Mouse (Mus musculus) E14TG2a.4 (cell line): Measurements from ENCODE around the gene Efcab3.
A peak's percentile ranks its signal among the peaks of the same experiment; 100 is the strongest.
"Not testable (repeated sequence)": the region's sequence is repeated elsewhere in the genome, so short reads cannot be mapped to it uniquely, and the experiment has no call there.

ENCODE experiments used
- H3K27me3 ChIP-seq: 2 replicates; pipeline ENCODE4 v1.6.1; 2014; ENCODE audit warnings: low read length, control low read depth; ENCODE audit not compliant: insufficient read depth
- H3K36me3 ChIP-seq: 2 replicates; pipeline ENCODE4 v1.6.1; 2014; ENCODE audit warnings: low read length, control low read depth; ENCODE audit not compliant: insufficient read depth
- H3K4me1 ChIP-seq: replicated peaks from 2 replicates; pipeline ENCODE4 v1.6.1; 2014; ENCODE audit warnings: low read depth, low read length, control low read depth
- H3K4me3 ChIP-seq: replicated peaks from 2 replicates; pipeline ENCODE4 v1.5.1; 2014; ENCODE audit warnings: mild to moderate bottlenecking, low read length
- H3K9me3 ChIP-seq: 2 replicates; pipeline ENCODE4 v1.6.1; 2014; ENCODE audit warnings: low read length, control low read depth
- CTCF ChIP-seq: conservative IDR thresholded peaks from 2 replicates; pipeline ENCODE4 v1.5.1; 2014; ENCODE audit warnings: low read length
- NANOG ChIP-seq: IDR thresholded peaks from 2 replicates; pipeline ENCODE4 v1.6.1; 2014; ENCODE audit warnings: borderline replicate concordance, low read length, mixed read lengths
- POU5F1 ChIP-seq: IDR thresholded peaks from 2 replicates; pipeline ENCODE4 v1.6.1; 2014; ENCODE audit warnings: low read length, borderline replicate concordance

Efcab3 gene

GRCm38 (mm10) chr11:105063292-105063691, at the start of gene Efcab3:
Gene Efcab3, plus strand, starts transcription at chr11:105063592.
- H3K4me3 ChIP-seq, result no peak within 1 kb of the TSS
- no peak for TF ChIP-seq POU5F1
- no peak for TF ChIP-seq NANOG
- no peak for TF ChIP-seq CTCF
- no peaks in the 10 kb centered on the region for H3K27me3 ChIP-seq
- H3K4me1 ChIP-seq, result no peaks in the 10 kb centered on the region
- 0 out of 2 replicates have a peak, but pooled peaks cover 7% of the 10 kb centered on the region for H3K9me3 ChIP-seq
- no peaks in the 10 kb centered on the region for H3K36me3 ChIP-seq

- Histone ChIP-seq H3K4me3 (no peak overlapping the region), H3K36me3 (no peaks in the 10 kb centered on the region), H3K27me3 (no peaks in the 10 kb centered on the region), H3K4me1 (no peaks in the 10 kb centered on the region), H3K9me3 (no peaks in the 10 kb centered on the region)
- TF ChIP-seq POU5F1 (no peak), CTCF (peak; percentile 65), NANOG (no peak)
These were observed 42.3 kb upstream of the Efcab3 start for GRCm38 (mm10) chr11:105021071-105021470.

- H3K27me3 ChIP-seq, result no peaks in the 10 kb centered on the region
These were observed 34.5 kb upstream of the Efcab3 start for GRCm38 (mm10) chr11:105028744-105029348.

GRCm38 (mm10) chr11:105029525-105029924, 33.9 kb upstream of the Efcab3 start:
- H3K4me3 ChIP-seq, result no peak overlapping the region
- H3K9me3 ChIP-seq, result no peaks in the 10 kb centered on the region
- H3K36me3 ChIP-seq, result no peaks in the 10 kb centered on the region
- no peaks in the 10 kb centered on the region for H3K27me3 ChIP-seq
- no peak for TF ChIP-seq NANOG
- no peak for TF ChIP-seq POU5F1
- peaks cover 23% of the 10 kb centered on the region for H3K4me1 ChIP-seq

More at GRCm38 (mm10) chr11:105028744-105029348, 34.5 kb upstream of the Efcab3 start:
- TF ChIP-seq CTCF (no peak), POU5F1 (no peak), NANOG (no peak)
- Histone ChIP-seq H3K9me3 (no peaks in the 10 kb centered on the region), H3K4me3 (no peak overlapping the region), H3K4me1 (peaks cover 23% of the 10 kb centered on the region), H3K36me3 (no peaks in the 10 kb centered on the region)

GRCm38 (mm10) chr11:105030229-105030628, 33.2 kb upstream of the Efcab3 start:
- TF ChIP-seq CTCF (no peak), NANOG (no peak), POU5F1 (no peak)
- no peaks in the 10 kb centered on the region for H3K27me3 ChIP-seq
- no peaks in the 10 kb centered on the region for H3K36me3 ChIP-seq
- H3K9me3 ChIP-seq, result no peaks in the 10 kb centered on the region
- H3K4me3 ChIP-seq, result no peak overlapping the region
- peaks cover 23% of the 10 kb centered on the region for H3K4me1 ChIP-seq

- H3K36me3 ChIP-seq, result no peaks in the 10 kb centered on the region
- no peaks in the 10 kb centered on the region for H3K9me3 ChIP-seq
- no peak overlapping the region for H3K4me3 ChIP-seq
- no peaks in the 10 kb centered on the region for H3K27me3 ChIP-seq
- H3K4me1 ChIP-seq, result peaks cover 23% of the 10 kb centered on the region
- TF ChIP-seq POU5F1 (no peak), CTCF (no peak), NANOG (no peak)
These were observed 32.3 kb upstream of the Efcab3 start for GRCm38 (mm10) chr11:105031103-105031502.

GRCm38 (mm10) chr11:105035081-105035480, 28.3 kb upstream of the Efcab3 start:
- no peaks in the 10 kb centered on the region for H3K27me3 ChIP-seq
- TF ChIP-seq POU5F1 (no peak), CTCF (no peak), NANOG (no peak)
- no peaks in the 10 kb centered on the region for H3K36me3 ChIP-seq
- no peak overlapping the region for H3K4me3 ChIP-seq
- H3K4me1 ChIP-seq, result peaks cover 16% of the 10 kb centered on the region
- H3K9me3 ChIP-seq, result no peaks in the 10 kb centered on the region

GRCm38 (mm10) chr11:105112448-105112847, 49.1 kb downstream of the Efcab3 start:
- H3K27me3 ChIP-seq, result peaks cover 15% of the 10 kb centered on the region
- peaks cover 14% of the 10 kb centered on the region for H3K4me1 ChIP-seq
- not testable (repeated sequence) for H3K9me3 ChIP-seq, H3K36me3 ChIP-seq
- peak overlapping the region; percentile 39 for H3K4me3 ChIP-seq

GRCm38 (mm10) chr11:105117814-105118213, 54.4 kb downstream of the Efcab3 start:
- no peak overlapping the region for H3K4me3 ChIP-seq

More at GRCm38 (mm10) chr11:105117814-105118213, 54.4 kb downstream of the Efcab3 start:
- Histone ChIP-seq H3K4me1 (peaks cover 11% of the 10 kb centered on the region), H3K27me3 (peaks cover 17% of the 10 kb centered on the region), H3K9me3 (no peaks in the 10 kb centered on the region), H3K36me3 (no peaks in the 10 kb centered on the region)
- TF ChIP-seq CTCF (no peak), NANOG (no peak), POU5F1 (no peak)
